Mouse (Mus musculus) liver, adult 2 months (tissue): ENCODE measurements around the gene Tmem35b. TPM values are rescaled to one million over a fixed set of nuclear protein-coding genes. Genes with fewer than 3 reads are reported as not detected.

ENCODE experiments used
- DNase-seq: peaks from one replicate; pipeline ENCODE4 v3.0.0-alpha.2; 2011; ENCODE audit warnings: low read depth, low spot score; ENCODE audit errors: extremely low read depth
- H3K27ac ChIP-seq: fragments of 200-500 bp; replicated peaks from 2 replicates; pipeline ENCODE4 v1.5.1; 2012; ENCODE audit warnings: low read depth, mild to moderate bottlenecking, control low read depth, inconsistent platforms, low read length; ENCODE audit not compliant: insufficient read depth
- H3K27me3 ChIP-seq: fragments of 200-500 bp; 2 replicates; pipeline ENCODE4 v1.6.1; 2012; ENCODE audit warnings: mild to moderate bottlenecking, moderate library complexity, low read length, inconsistent platforms; ENCODE audit not compliant: control insufficient read depth, insufficient read depth
- H3K36me3 ChIP-seq: fragments of 200-500 bp; 2 replicates; pipeline ENCODE4 v1.6.1; 2012; ENCODE audit warnings: low read length, inconsistent platforms; ENCODE audit not compliant: control insufficient read depth, insufficient read depth
- H3K4me1 ChIP-seq: fragments of 200-500 bp; 2 replicates; pipeline ENCODE4 v1.6.1; 2011; ENCODE audit warnings: low read length; ENCODE audit not compliant: control insufficient read depth, insufficient read depth
- H3K4me3 ChIP-seq: fragments of 200-500 bp; 2 replicates; pipeline ENCODE4 v1.5.1; 2011; ENCODE audit warnings: low read depth, mild to moderate bottlenecking, control low read depth, low read length, moderate library complexity; ENCODE audit not compliant: insufficient read depth
- H3K79me2 ChIP-seq: fragments of 200-500 bp; 2 replicates; pipeline ENCODE4 v1.6.1; 2012; ENCODE audit warnings: inconsistent platforms, mild to moderate bottlenecking, low read length, moderate library complexity; ENCODE audit not compliant: control insufficient read depth, insufficient read depth
- H3K9ac ChIP-seq: fragments of 200-500 bp; 2 replicates; pipeline ENCODE4 v1.6.1; 2012; ENCODE audit warnings: low read depth, mild to moderate bottlenecking, control low read depth, inconsistent platforms, low read length
- CTCF ChIP-seq: fragments of 200-500 bp; IDR thresholded peaks from 2 replicates; pipeline ENCODE4 v1.5.1; 2011; ENCODE audit warnings: low read depth, low read length, control low read depth
- POLR2A ChIP-seq: fragments of 200-500 bp; IDR thresholded peaks from 2 replicates; pipeline ENCODE4 v1.6.1; 2011; ENCODE audit warnings: low read length, control low read depth; ENCODE audit not compliant: insufficient read depth; ENCODE audit errors: extremely low read depth
- WGBS: fragments of 180-500 bp; shearing (Covaris S2); methylation state at CpG from one replicate; pipeline ENCODE4 v1.1.7; 2018; 5-methylcytosine and 5-hydroxymethylcytosine counted together
- polyA plus RNA-seq: library from polyadenylated mRNA; depleted of rRNA; stranded (reverse); fragments of >200 nt; gene quantifications from 2 replicates; pipeline ENCODE4 v1.2.3, GENCODE M21; 2012
- total RNA-seq: library from RNA; depleted of rRNA; stranded (reverse); fragments of >200 nt; gene quantifications from 2 replicates; pipeline ENCODE4 v1.2.3, GENCODE M21; 2014

Tmem35b gene
- total and polyA plus RNA-seq, 2 experiments, result 11.5 to 11.8 TPM

DNA sequence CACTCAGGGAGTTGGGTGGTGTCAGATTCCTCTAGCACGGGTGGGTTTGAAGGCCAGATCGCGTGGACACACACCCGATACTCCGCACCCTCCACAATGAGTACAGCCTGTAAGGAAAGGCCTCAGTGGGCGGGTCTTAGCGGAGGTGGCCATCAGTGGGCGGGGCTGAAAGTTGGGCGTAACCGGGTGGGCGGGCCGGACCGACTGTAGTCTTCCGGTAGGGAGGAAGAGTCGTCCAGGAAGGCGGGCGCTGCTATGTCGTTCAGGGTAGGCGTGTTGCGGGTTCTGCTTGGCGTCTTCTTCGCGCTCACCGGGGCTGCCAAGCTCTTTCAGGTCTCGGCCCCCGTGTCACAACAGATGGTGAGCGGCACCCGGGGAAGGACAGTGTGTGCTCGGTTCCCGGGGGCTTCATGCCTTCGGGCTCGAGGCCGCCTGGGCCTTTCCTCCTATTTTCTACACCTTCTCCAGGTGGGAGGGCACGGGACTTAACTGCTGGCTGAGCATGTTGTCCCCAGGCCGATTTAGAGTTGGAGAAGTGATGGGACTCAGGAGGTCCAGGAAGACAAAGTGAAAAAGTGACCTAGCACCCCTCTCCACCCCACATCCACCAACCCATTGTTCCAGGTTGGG is 2.5 kb downstream of the Tmem35b start:
- no peaks in the 10 kb centered on the region for H3K27me3 ChIP-seq
- WGBS, result 2% methylated on average over 35 of the region's 35 CpGs
- TF ChIP-seq CTCF (no peak), POLR2A (no peak)
- H3K79me2 ChIP-seq, result no peaks in the 10 kb centered on the region
- H3K4me1 ChIP-seq, result no peaks in the 10 kb centered on the region; the same call in 1 of the 2 replicates
- H3K27ac ChIP-seq, result no peak overlapping the region
- H3K4me3 ChIP-seq, result peak overlapping the region; percentile 94
- H3K9ac ChIP-seq, result peak overlapping the region; percentile 85
- peaks cover 9% of the 10 kb centered on the region; the same call in 1 of the 2 replicates for H3K36me3 ChIP-seq
- DNase-seq, result peak; percentile 75

GRCm38 (mm10) chr4:127134687-127135086 is 11.2 kb downstream of the Tmem35b start:
- no peak for DNase-seq
- no peak overlapping the region for H3K9ac ChIP-seq
- WGBS, result 20% methylated on average over 1 of the region's 1 CpGs

DNA sequence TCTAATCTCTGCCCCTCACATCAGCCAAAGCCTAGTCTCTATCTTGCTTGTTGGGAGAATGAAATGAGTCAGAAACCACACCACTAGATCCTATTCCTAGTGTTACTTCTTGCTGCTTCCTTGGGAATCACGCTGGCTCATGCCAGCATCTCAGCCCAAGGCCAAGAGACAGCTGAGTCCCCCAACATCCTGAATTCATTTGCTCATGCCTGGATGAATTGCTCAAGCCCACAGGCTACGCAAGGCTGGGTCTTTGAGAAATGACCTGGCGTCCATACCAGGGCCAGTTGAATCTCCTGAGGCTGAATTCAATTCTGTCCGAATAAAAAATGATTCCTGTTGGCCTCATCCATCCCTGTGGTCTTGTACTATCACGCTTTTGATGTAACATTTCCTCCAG is 14.1 kb downstream of the Tmem35b start:
- 84% methylated on average over 5 of the region's 5 CpGs for WGBS
- Histone ChIP-seq H3K4me3 (no peak overlapping the region), H3K27ac (no peak overlapping the region), H3K36me3 (no peaks in the 10 kb centered on the region), H3K79me2 (no peaks in the 10 kb centered on the region), H3K27me3 (no peaks in the 10 kb centered on the region), H3K4me1 (no peaks in the 10 kb centered on the region), H3K9ac (no peak overlapping the region)
- DNase-seq, result no peak
- TF ChIP-seq POLR2A (no peak), CTCF (no peak)

More at GRCm38 (mm10) chr4:127134687-127135086, 11.2 kb downstream of the Tmem35b start:
- no peaks in the 10 kb centered on the region for H3K27me3 ChIP-seq
- H3K4me3 ChIP-seq, result no peak overlapping the region
- H3K36me3 ChIP-seq, result no peaks in the 10 kb centered on the region
- no peak overlapping the region for H3K27ac ChIP-seq
- no peak for TF ChIP-seq POLR2A
- TF ChIP-seq CTCF, result no peak
- H3K79me2 ChIP-seq, result no peaks in the 10 kb centered on the region
- no peaks in the 10 kb centered on the region for H3K4me1 ChIP-seq

GRCm38 (mm10) chr4:127138486-127138885 is 15.0 kb downstream of the Tmem35b start:
- 52% methylated on average over 6 of the region's 6 CpGs for WGBS

DNA sequence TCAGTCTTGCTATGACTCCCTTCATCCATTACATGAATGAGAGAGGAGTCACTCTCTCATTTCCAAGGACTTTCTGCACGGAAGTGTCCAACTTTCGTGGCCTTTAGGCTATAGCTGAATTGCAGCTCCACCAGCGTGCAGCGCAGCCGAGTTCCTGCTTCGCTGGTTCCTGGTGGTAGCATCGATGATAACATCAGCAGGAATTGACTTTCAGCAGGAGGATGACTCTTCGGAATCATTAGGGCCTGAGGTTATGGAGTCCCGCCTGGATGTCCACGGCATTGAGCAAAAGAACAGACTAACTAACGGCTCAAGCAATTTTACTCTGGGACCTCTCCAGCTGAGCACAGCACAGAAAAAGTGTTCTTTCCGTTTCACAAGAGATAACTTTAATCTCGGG is 26.5 kb downstream of the Tmem35b start:
- no peak overlapping the region for H3K27ac ChIP-seq
- no peak overlapping the region for H3K9ac ChIP-seq
- TF ChIP-seq CTCF, result no peak
- TF ChIP-seq POLR2A, result no peak
- H3K4me3 ChIP-seq, result no peak overlapping the region
- H3K79me2 ChIP-seq, result no peaks in the 10 kb centered on the region
- H3K27me3 ChIP-seq, result no peaks in the 10 kb centered on the region
- DNase-seq, result no peak
- no peaks in the 10 kb centered on the region for H3K36me3 ChIP-seq
- 83% methylated on average over 13 of the region's 13 CpGs for WGBS
- no peaks in the 10 kb centered on the region for H3K4me1 ChIP-seq

More at GRCm38 (mm10) chr4:127138486-127138885, 15.0 kb downstream of the Tmem35b start:
- H3K27ac ChIP-seq, result no peak overlapping the region
- no peak for DNase-seq
- H3K79me2 ChIP-seq, result no peaks in the 10 kb centered on the region
- H3K36me3 ChIP-seq, result no peaks in the 10 kb centered on the region
- no peaks in the 10 kb centered on the region for H3K27me3 ChIP-seq
- H3K4me3 ChIP-seq, result no peak overlapping the region
- TF ChIP-seq POLR2A (no peak), CTCF (no peak)
- H3K9ac ChIP-seq, result no peak overlapping the region
- H3K4me1 ChIP-seq, result no peaks in the 10 kb centered on the region

GRCm38 (mm10) chr4:127153345-127153744 is 29.9 kb downstream of the Tmem35b start:
- TF ChIP-seq POLR2A, result no peak
- no peak for TF ChIP-seq CTCF
- WGBS, result 49% methylated on average over 1 of the region's 1 CpGs
- no peaks in the 10 kb centered on the region for H3K27me3 ChIP-seq
- H3K4me1 ChIP-seq, result no peaks in the 10 kb centered on the region
- H3K9ac ChIP-seq, result no peak overlapping the region
- H3K4me3 ChIP-seq, result no peak overlapping the region
- H3K27ac ChIP-seq, result no peak overlapping the region
- no peaks in the 10 kb centered on the region for H3K79me2 ChIP-seq
- DNase-seq, result no peak
- no peaks in the 10 kb centered on the region for H3K36me3 ChIP-seq
